Mouse (Mus musculus) forebrain, postnatal 0 days (tissue): ENCODE results near the gene Tuba4a. TPM values are rescaled to one million over a fixed set of nuclear protein-coding genes. Genes with fewer than 3 reads are reported as not detected.
"Not testable (repeated sequence)": the region's sequence is repeated elsewhere in the genome, so short reads cannot be mapped to it uniquely, and the experiment has no call there.

ENCODE experiments used
- ATAC-seq: fragments of 200-750 bp; cut with Nextera tagmentation; 2 replicates; pipeline ENCODE4 v1.8.0; 2017; ENCODE audit warnings: mild to moderate bottlenecking, moderate library complexity
- DNase-seq: peaks from one replicate; pipeline ENCODE4 v3.0.0-alpha.2; 2015
- H3K27ac ChIP-seq: fragments of 300-500 bp; sonication (generic); 2 replicates; pipeline ENCODE4 v1.5.1; 2014; ENCODE audit warnings: low read depth, mild to moderate bottlenecking, antibody characterized with exemption, low read length, moderate library complexity, mixed read lengths
- H3K27me3 ChIP-seq: fragments of 300-500 bp; sonication (generic); 2 replicates; pipeline ENCODE4 v1.6.1; 2014; ENCODE audit warnings: mild to moderate bottlenecking, low read length, mixed read lengths; ENCODE audit not compliant: insufficient read depth
- H3K36me3 ChIP-seq: fragments of 300-500 bp; sonication (generic); 2 replicates; pipeline ENCODE4 v1.6.1; 2014; ENCODE audit warnings: mild to moderate bottlenecking, moderate library complexity; ENCODE audit not compliant: insufficient read depth
- H3K4me1 ChIP-seq: fragments of 300-500 bp; sonication (generic); 2 replicates; pipeline ENCODE4 v1.6.1; 2014; ENCODE audit warnings: antibody characterized with exemption; ENCODE audit not compliant: insufficient read depth
- H3K4me2 ChIP-seq: fragments of 300-500 bp; sonication (generic); 2 replicates; pipeline ENCODE4 v1.6.1; 2014; ENCODE audit warnings: low read depth, mild to moderate bottlenecking, moderate library complexity
- H3K4me3 ChIP-seq: fragments of 300-500 bp; sonication (generic); 2 replicates; pipeline ENCODE4 v1.5.1; 2014; ENCODE audit warnings: low read depth, low read length, mixed read lengths
- H3K9ac ChIP-seq: fragments of 300-500 bp; sonication (generic); 2 replicates; pipeline ENCODE4 v1.6.1; 2014; ENCODE audit warnings: mild to moderate bottlenecking
- H3K9me3 ChIP-seq: fragments of 300-500 bp; sonication (generic); 2 replicates; pipeline ENCODE4 v1.6.1; 2016; ENCODE audit warnings: low read length
- CTCF ChIP-seq: sonication (generic); IDR thresholded peaks from 2 replicates; pipeline ENCODE4 v1.5.1; 2016; ENCODE audit warnings: antibody characterized with exemption, control low read depth, low read depth
- WGBS: fragments of 180-500 bp; shearing (Covaris S2); extraction: QIAGEN DNeasy Blood & Tissue Kit; methylation state at CpG from one replicate; pipeline ENCODE4 v1.1.7; 2014; 5-methylcytosine and 5-hydroxymethylcytosine counted together
- polyA plus RNA-seq: library from polyadenylated mRNA; unstranded; fragments of >200 nt; fragmentation: Nextera tagmentation; extraction: Ambion mirVana; gene quantifications from 2 replicates; pipeline ENCODE4 v1.2.1, GENCODE M21; 2015
- total RNA-seq: library from RNA; depleted of rRNA; stranded (reverse); fragments of >200 nt; gene quantifications from 2 replicates; pipeline ENCODE4 v1.2.3, GENCODE M21; 2014

Gene Tuba4a
- total and polyA plus RNA-seq, 2 experiments from 2014 or later: 58.5 to 87.1 TPM

GRCm38 (mm10) chr1:75234606-75235005, 14.9 kb upstream of the Tuba4a start:
- H3K27me3 ChIP-seq: no peaks in the 10 kb centered on the region
- H3K36me3 ChIP-seq: 0 out of 2 replicates have a peak, but pooled peaks cover 2% of the 10 kb centered on the region
- H3K9ac ChIP-seq: no peak overlapping the region
- DNase-seq: peak; percentile 78
- H3K4me1 ChIP-seq: 0 out of 2 replicates have a peak, but pooled peaks cover 9% of the 10 kb centered on the region
- H3K27ac ChIP-seq: no peak overlapping the region
- H3K9me3 ChIP-seq: no peaks in the 10 kb centered on the region
- peak; percentile 74 for TF ChIP-seq CTCF
- ATAC-seq: peak; percentile 67
- H3K4me2 ChIP-seq: peak overlapping the region; percentile 6; the same call in 1 of the 2 replicates
- WGBS: 2% methylated on average over 8 of the region's 8 CpGs
- H3K4me3 ChIP-seq: no peak overlapping the region

GRCm38 (mm10) chr1:75232489-75232888, 12.8 kb upstream of the Tuba4a start:
- not testable (repeated sequence) for H3K9me3 ChIP-seq, H3K9ac ChIP-seq, H3K27me3 ChIP-seq, ATAC-seq, H3K4me2 ChIP-seq, H3K4me3 ChIP-seq, DNase-seq, H3K4me1 ChIP-seq, H3K36me3 ChIP-seq, H3K27ac ChIP-seq
- 68% methylated on average over 4 of the region's 4 CpGs for WGBS

GRCm38 (mm10) chr1:75231664-75232152, 12.0 kb upstream of the Tuba4a start, which contains the start of gene A630095N17Rik:
Gene A630095N17Rik, minus strand, starts transcription at chr1:75232102.
- no peak within 1 kb of the TSS for H3K4me3 ChIP-seq
- no peaks in the 10 kb centered on the region for H3K27me3 ChIP-seq
- H3K27ac ChIP-seq: no peak within 1 kb of the TSS
- 74% methylated on average over 5 of the region's 5 CpGs for WGBS
- H3K9me3 ChIP-seq: no peaks in the 10 kb centered on the region
- H3K4me2 ChIP-seq: no peak within 1 kb of the TSS
- no peak for TF ChIP-seq CTCF
- H3K36me3 ChIP-seq: no peaks in the 10 kb centered on the region
- DNase-seq: no peak
- no peak within 1 kb of the TSS for H3K9ac ChIP-seq
- H3K4me1 ChIP-seq: no peaks in the 10 kb centered on the region
- ATAC-seq: no peak

GRCm38 (mm10) chr1:75231224-75231623, 11.6 kb upstream of the Tuba4a start:
- H3K36me3 ChIP-seq: no peaks in the 10 kb centered on the region
- no peak overlapping the region for H3K27ac ChIP-seq
- WGBS: 80% methylated on average over 4 of the region's 4 CpGs
- no peak for TF ChIP-seq CTCF
- H3K27me3 ChIP-seq: no peaks in the 10 kb centered on the region
- ATAC-seq (no peak), DNase-seq (no peak)
- H3K4me2 ChIP-seq: no peak overlapping the region
- no peak overlapping the region for H3K4me3 ChIP-seq
- no peak overlapping the region for H3K9ac ChIP-seq
- H3K4me1 ChIP-seq: no peaks in the 10 kb centered on the region
- no peaks in the 10 kb centered on the region for H3K9me3 ChIP-seq

GRCm38 (mm10) chr1:75230335-75230994, 10.8 kb upstream of the Tuba4a start:
- Histone ChIP-seq H3K9me3 (no peaks in the 10 kb centered on the region), H3K4me2 (no peak overlapping the region), H3K27ac (no peak overlapping the region), H3K36me3 (no peaks in the 10 kb centered on the region), H3K9ac (no peak overlapping the region), H3K27me3 (no peaks in the 10 kb centered on the region), H3K4me1 (no peaks in the 10 kb centered on the region), H3K4me3 (no peak overlapping the region)
- ATAC-seq (no peak), DNase-seq (no peak)
- 84% methylated on average over 7 of the region's 7 CpGs for WGBS
- no peak for TF ChIP-seq CTCF

- Histone ChIP-seq H3K9ac (no peak overlapping the region), H3K4me1 (no peaks in the 10 kb centered on the region), H3K27me3 (no peaks in the 10 kb centered on the region), H3K27ac (no peak overlapping the region), H3K4me3 (no peak overlapping the region), H3K4me2 (no peak overlapping the region), H3K36me3 (no peaks in the 10 kb centered on the region), H3K9me3 (no peaks in the 10 kb centered on the region)
- ATAC-seq (no peak), DNase-seq (no peak)
- no peak for TF ChIP-seq CTCF
- 79% methylated on average over 4 of the region's 4 CpGs for WGBS
These were observed 9.5 kb upstream of the Tuba4a start for GRCm38 (mm10) chr1:75229158-75229557.

GRCm38 (mm10) chr1:75227653-75228052, 8.0 kb upstream of the Tuba4a start:
- no peak for ATAC-seq

More at GRCm38 (mm10) chr1:75227653-75228052, 8.0 kb upstream of the Tuba4a start:
- Histone ChIP-seq H3K36me3 (no peaks in the 10 kb centered on the region), H3K27me3 (no peaks in the 10 kb centered on the region), H3K9me3 (no peaks in the 10 kb centered on the region), H3K4me2 (no peak overlapping the region), H3K4me3 (no peak overlapping the region), H3K27ac (no peak overlapping the region), H3K9ac (no peak overlapping the region), H3K4me1 (no peaks in the 10 kb centered on the region)
- DNase-seq: no peak
- WGBS: 71% methylated on average over 1 of the region's 1 CpGs
- no peak for TF ChIP-seq CTCF
